Mouse (Mus musculus): ENCODE measurements at regions not wholly inside any gene's neighbourhood (a gene's known extent, or its start where the extent isn't known, plus 50 kb on each side); places are given as distances from the start of the nearest gene placed in this dataset.

DNA sequence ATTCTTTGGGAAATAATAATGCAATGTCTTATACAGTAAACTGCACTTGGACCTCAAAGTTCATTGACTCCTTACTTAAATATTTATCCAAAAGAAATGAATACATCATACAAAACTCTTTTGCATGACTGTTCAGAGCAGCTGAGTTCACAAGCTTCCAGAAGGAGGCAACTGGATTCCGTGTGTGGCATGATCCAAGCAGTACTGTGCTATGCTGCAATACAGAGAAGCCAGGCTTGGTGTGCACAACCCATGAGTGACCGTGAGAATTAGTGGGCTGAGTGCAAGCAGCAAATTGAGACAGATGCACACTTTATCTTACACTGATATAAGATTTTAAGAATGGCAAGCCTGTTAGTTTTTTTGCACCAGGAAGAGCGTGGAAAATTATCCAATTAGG, 270.0 kb upstream of the Gimd1 start:
- Histone ChIP-seq H3K27ac (ENCODE audit: insufficient read depth, low read depth, low read length) (no peak overlapping the region), H3K4me1 (ENCODE audit: control insufficient read depth, insufficient read depth, low read length) (no peaks in the 10 kb centered on the region), H3K4me3 (ENCODE audit: insufficient read depth, low read length) (no peak overlapping the region)
- TF ChIP-seq POLR2A (IDR thresholded peaks at IDR 0.05; ENCODE audit: borderline replicate concordance, low read depth, low read length) (no peak), CTCF (IDR thresholded peaks at IDR 0.05; ENCODE audit: low read depth, low read length) (no peak)

DNA sequence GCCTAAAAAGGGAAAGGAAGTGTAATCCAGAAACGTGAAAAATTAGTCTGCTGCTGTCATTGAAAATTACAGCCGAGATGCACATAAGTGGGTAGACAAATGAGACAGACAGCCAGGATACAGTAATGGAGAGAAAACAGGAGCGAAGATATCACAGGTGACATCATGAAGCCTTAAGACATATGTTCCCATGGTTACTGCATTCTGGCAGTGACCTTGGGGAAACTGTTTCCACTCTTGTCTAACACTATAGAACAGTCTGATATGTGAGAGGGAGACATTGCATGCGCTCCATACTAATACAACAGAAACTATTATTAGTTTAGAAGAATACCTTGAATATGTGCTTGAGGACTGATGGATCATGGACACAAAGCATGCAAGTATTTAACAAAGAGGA, 254.0 kb upstream of the Gimd1 start:
- no peak overlapping the region for H3K27ac ChIP-seq (ENCODE audit: insufficient read depth, low read depth, low read length)
- no peaks in the 10 kb centered on the region for H3K4me1 ChIP-seq (ENCODE audit: control insufficient read depth, insufficient read depth, low read length)
- TF ChIP-seq CTCF (IDR thresholded peaks at IDR 0.05; ENCODE audit: low read depth, low read length) = no peak
- TF ChIP-seq POLR2A (IDR thresholded peaks at IDR 0.05; ENCODE audit: borderline replicate concordance, low read depth, low read length) = no peak
- no peak overlapping the region for H3K4me3 ChIP-seq (ENCODE audit: insufficient read depth, low read length)

DNA sequence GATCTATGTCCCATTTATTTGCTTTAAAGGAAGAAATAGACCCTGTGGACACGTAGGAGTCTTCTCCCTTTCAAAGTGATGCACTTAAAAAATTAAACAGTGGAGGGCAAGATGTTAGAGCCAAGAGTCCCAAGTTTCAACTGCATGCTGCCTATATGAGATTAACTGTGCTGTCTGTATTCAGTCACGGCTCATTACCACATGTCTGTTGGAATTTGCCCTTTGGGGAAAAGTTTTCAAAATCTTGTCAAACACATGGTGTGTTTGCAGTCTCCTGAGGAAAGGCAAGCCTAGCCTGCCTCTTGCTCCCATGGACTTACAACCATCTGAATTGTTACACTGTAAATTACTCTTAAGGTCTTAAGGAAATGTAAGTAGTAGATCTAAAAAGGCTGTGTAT, 211.9 kb upstream of the Gimd1 start:
- TF ChIP-seq POLR2A (IDR thresholded peaks at IDR 0.05; ENCODE audit: borderline replicate concordance, low read depth, low read length) = no peak
- no peak for TF ChIP-seq CTCF (IDR thresholded peaks at IDR 0.05; ENCODE audit: low read depth, low read length)
- Histone ChIP-seq H3K27ac (ENCODE audit: insufficient read depth, low read depth, low read length) (no peak overlapping the region), H3K4me1 (ENCODE audit: control insufficient read depth, insufficient read depth, low read length) (no peaks in the 10 kb centered on the region), H3K4me3 (ENCODE audit: insufficient read depth, low read length) (no peak overlapping the region)

DNA sequence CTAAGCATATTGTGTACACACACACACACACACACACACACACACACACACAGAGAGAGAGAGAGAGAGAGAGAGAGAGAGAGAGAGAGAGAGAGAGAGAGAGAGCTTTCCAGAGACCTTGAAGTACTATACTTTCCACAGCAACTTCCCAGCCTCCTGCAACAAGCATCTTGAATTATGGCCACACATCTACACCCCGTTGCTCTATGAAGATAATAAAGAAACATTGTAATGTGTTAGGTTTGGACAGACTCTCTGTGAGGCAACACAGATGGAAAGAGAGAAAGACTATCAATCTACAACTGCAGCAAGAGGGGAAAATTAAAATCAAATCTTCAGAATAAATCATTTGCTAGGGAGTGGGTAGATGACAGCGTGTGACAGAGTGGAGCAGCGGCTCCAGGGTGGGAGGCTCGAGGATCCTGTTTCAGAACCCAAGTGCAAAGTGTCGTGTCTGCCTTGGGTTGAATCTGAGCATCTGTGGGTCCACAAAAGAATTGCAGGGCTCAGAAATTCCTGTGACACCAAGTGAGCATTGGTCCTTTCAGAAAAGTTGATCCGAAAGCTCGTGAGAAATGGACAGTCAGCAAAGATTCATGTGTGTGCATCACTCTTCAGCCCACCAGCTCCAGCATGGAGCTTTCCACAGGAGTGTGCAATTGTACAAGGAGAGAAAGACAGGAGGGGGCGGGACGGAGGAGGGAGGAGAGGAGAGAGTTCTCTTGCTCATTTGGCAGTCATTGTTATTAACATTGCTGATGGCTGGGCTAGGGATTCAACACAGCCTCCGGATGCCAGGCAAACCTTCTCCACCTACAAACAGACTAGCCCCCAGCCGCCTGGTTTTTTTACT, 203.6 kb upstream of the Gimd1 start:
- Histone ChIP-seq H3K4me3 (ENCODE audit: insufficient read depth, low read length) (no peak overlapping the region), H3K4me1 (ENCODE audit: control insufficient read depth, insufficient read depth, low read length) (peaks cover 3% of the 10 kb centered on the region), H3K27ac (ENCODE audit: insufficient read depth, low read depth, low read length) (no peak overlapping the region)
- TF ChIP-seq CTCF (IDR thresholded peaks at IDR 0.05; ENCODE audit: low read depth, low read length) (no peak), POLR2A (IDR thresholded peaks at IDR 0.05; ENCODE audit: borderline replicate concordance, low read depth, low read length) (no peak)

DNA sequence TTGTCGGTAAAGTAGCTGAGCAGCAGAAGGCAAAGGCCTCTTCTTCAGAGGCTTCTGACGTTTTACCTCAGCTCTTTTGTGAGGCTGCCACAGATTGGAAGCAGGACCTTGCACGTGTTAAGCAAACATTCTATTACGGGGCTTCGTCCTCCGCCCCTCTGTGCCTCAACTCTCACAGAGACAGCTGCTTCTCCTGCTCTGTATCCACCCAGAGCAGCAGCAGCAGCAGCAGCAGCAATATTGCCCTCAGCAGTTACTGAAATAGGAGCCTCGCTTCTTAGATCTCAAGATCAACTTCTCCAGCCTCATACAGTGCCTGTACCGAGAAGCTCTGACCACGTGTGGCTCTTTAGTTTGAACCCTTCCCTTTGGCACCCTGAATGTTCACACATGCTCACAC, 202.4 kb upstream of the Gimd1 start:
- H3K27ac ChIP-seq (ENCODE audit: insufficient read depth, low read depth, low read length) = no peak overlapping the region
- no peak overlapping the region for H3K4me3 ChIP-seq (ENCODE audit: insufficient read depth, low read length)
- peaks cover 3% of the 10 kb centered on the region for H3K4me1 ChIP-seq (ENCODE audit: control insufficient read depth, insufficient read depth, low read length)
- TF ChIP-seq POLR2A (IDR thresholded peaks at IDR 0.05; ENCODE audit: borderline replicate concordance, low read depth, low read length) (no peak), CTCF (IDR thresholded peaks at IDR 0.05; ENCODE audit: low read depth, low read length) (no peak)

DNA sequence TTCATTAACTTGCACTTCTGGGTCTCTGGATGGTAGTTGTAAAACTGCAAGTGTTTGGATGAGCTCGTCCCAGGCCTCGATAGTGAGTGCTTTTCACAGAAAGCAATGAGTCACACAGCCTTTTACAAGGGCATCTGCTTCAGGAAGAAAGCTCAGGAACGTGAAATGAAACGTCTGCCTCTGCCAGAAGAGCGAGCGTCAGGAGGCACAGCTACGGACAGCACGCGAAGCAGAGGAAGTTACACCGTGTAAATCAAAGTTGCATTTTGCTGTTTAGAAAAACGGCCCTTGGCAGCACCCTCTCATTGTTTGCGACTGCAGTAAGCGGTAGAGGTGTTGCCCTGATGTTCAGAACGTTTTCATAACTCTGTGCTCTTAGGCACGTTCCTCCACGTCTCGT, 201.5 kb upstream of the Gimd1 start:
- TF ChIP-seq POLR2A (IDR thresholded peaks at IDR 0.05; ENCODE audit: borderline replicate concordance, low read depth, low read length) (no peak), CTCF (IDR thresholded peaks at IDR 0.05; ENCODE audit: low read depth, low read length) (no peak)

DNA sequence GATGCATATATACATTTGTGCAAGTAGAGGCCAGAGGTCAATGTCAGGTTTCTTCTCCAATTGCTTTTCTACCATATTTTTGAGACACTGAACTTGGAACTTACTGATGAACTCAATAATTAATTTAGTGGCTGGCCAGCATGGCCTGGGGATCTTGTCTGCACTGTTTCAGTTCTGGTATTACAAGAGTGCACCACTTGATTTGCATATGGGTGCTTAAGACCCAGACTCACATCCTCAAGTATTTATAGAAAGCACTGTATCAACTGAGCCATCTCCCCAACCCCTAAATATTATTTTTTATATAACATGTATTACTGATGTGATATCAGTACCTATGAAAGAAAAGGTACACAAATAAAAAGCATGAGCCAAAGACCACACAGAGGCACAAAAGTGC, 197.8 kb upstream of the Gimd1 start:
- TF ChIP-seq POLR2A (IDR thresholded peaks at IDR 0.05; ENCODE audit: borderline replicate concordance, low read depth, low read length) (no peak), CTCF (IDR thresholded peaks at IDR 0.05; ENCODE audit: low read depth, low read length) (no peak)
- Histone ChIP-seq H3K27ac (ENCODE audit: insufficient read depth, low read depth, low read length) (no peak overlapping the region), H3K4me1 (ENCODE audit: control insufficient read depth, insufficient read depth, low read length) (peaks cover 10% of the 10 kb centered on the region), H3K4me3 (ENCODE audit: insufficient read depth, low read length) (no peak overlapping the region)

More for the DNA sequence above, 201.5 kb upstream of the Gimd1 start:
- Histone ChIP-seq H3K4me1 (ENCODE audit: control insufficient read depth, insufficient read depth, low read length) (peaks cover 3% of the 10 kb centered on the region), H3K4me3 (ENCODE audit: insufficient read depth, low read length) (no peak overlapping the region), H3K27ac (ENCODE audit: insufficient read depth, low read depth, low read length) (no peak overlapping the region)

DNA sequence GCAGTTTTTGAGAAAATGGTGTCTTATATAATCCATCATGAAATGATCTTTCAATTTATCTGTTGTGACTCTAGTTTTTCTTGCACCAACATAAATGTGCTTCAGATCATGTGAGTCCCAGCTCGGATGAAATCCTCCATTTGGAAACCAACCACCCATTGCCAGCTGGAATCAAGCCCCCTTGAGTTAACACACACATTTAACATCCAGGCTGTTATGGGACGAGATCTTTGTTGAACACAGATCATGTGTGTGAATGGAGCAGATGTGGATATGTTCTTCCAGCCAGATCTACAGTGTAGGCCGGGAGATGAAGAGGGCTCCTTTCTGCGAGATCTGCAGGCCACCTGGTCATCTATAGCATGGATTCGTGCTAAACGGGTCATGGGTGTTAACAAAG, 188.4 kb upstream of the Gimd1 start:
- TF ChIP-seq POLR2A (IDR thresholded peaks at IDR 0.05; ENCODE audit: borderline replicate concordance, low read depth, low read length) (no peak), CTCF (IDR thresholded peaks at IDR 0.05; ENCODE audit: low read depth, low read length) (no peak)
- Histone ChIP-seq H3K4me1 (ENCODE audit: control insufficient read depth, insufficient read depth, low read length) (peaks cover 4% of the 10 kb centered on the region), H3K27ac (ENCODE audit: insufficient read depth, low read depth, low read length) (no peak overlapping the region), H3K4me3 (ENCODE audit: insufficient read depth, low read length) (no peak overlapping the region)

DNA sequence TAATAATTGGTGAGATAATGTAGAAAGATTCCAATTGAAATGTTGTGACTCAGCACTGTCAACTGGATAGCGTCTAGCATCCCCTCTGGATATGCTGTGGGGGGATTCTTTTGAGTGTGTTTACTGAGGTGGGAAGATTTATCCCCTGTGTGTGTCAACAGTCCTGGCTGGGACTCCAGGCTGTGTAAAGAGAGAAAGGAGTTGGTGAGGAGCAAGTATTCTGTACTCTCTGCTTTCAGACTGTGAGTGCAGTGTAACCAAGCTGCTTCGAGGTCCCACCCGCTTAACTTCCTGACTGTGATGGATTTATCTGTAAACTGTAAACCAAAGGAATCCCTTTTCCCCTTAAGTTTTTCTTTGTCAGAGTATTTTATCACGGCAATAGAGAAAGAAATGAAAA, 175.7 kb upstream of the Gimd1 start:
- H3K27ac ChIP-seq (ENCODE audit: insufficient read depth, low read depth, low read length) = no peak overlapping the region
- H3K4me3 ChIP-seq (ENCODE audit: insufficient read depth, low read length) = no peak overlapping the region
- H3K4me1 ChIP-seq (ENCODE audit: control insufficient read depth, insufficient read depth, low read length) = no peaks in the 10 kb centered on the region
- TF ChIP-seq POLR2A (IDR thresholded peaks at IDR 0.05; ENCODE audit: borderline replicate concordance, low read depth, low read length) = no peak
- TF ChIP-seq CTCF (IDR thresholded peaks at IDR 0.05; ENCODE audit: low read depth, low read length) = no peak

DNA sequence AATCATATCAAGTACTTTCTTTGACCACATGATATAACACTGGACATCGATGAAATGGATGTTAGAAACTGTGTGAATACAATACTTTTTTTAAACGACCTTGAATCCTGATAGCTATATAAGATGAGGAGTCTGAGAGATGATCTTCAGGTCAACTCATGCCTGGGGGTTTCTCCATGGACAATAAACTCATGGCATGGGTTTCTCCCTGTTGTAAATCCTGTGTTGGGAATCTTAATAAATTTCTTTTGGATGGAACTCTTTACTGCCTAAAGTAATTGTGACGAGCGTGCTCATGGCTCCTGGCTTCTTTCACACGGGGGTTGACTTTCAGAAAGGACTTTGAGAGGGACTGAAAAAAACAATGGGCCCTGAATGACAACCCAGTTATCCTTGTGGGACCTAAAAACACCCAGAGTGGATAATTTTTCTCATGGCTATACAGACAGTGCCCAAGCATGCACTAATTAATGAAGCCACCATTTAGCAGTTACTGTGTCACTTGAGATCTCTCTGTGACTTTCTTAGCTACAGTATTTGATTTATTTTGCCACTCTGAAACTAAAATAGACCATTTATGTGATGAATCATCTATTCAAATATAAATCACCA, 167.2 kb upstream of the Gimd1 start:
- Histone ChIP-seq H3K27ac (ENCODE audit: insufficient read depth, low read depth, low read length) (no peak overlapping the region), H3K4me1 (ENCODE audit: control insufficient read depth, insufficient read depth, low read length) (peaks cover 3% of the 10 kb centered on the region), H3K4me3 (ENCODE audit: insufficient read depth, low read length) (no peak overlapping the region)
- TF ChIP-seq POLR2A (IDR thresholded peaks at IDR 0.05; ENCODE audit: borderline replicate concordance, low read depth, low read length) = no peak
- no peak for TF ChIP-seq CTCF (IDR thresholded peaks at IDR 0.05; ENCODE audit: low read depth, low read length)

Data from bone marrow macrophage, adult 2 months (primary cell).